Mouse (Mus musculus) cerebellum, adult 9-11 months (tissue): ENCODE measurements around the gene Csk.

Source experiments
- DNase-seq: peaks from one replicate; pipeline ENCODE4 v3.0.0; 2022

The Csk gene

GRCm38 (mm10) chr9:57656631-57657350 lies 3.4 kb upstream of the Csk start:
- DNase-seq = no peak

GRCm38 (mm10) chr9:57655749-57656148 lies 2.3 kb upstream of the Csk start:
- DNase-seq = peak; percentile 91

- no peak for DNase-seq
These were observed 1.5 kb upstream of the Csk start for GRCm38 (mm10) chr9:57654966-57655365.

- no peak for DNase-seq
These were observed 576 bp downstream of the Csk start for GRCm38 (mm10) chr9:57652855-57653254.

GRCm38 (mm10) chr9:57652351-57652750 lies 1.1 kb downstream of the Csk start:
- DNase-seq = no peak

- DNase-seq = peak; percentile 57
These were observed 2.6 kb downstream of the Csk start for GRCm38 (mm10) chr9:57650786-57651311.

- DNase-seq = no peak
These were observed 3.2 kb downstream of the Csk start for GRCm38 (mm10) chr9:57650130-57650785.

- no peak for DNase-seq
These were observed 5.9 kb downstream of the Csk start for GRCm38 (mm10) chr9:57647286-57648108.

GRCm38 (mm10) chr9:57646551-57647103 lies 6.8 kb downstream of the Csk start:
- no peak for DNase-seq

GRCm38 (mm10) chr9:57644944-57645893 lies 8.2 kb downstream of the Csk start:
- peak; percentile 91 for DNase-seq

- no peak for DNase-seq
These were observed 8.9 kb downstream of the Csk start for GRCm38 (mm10) chr9:57644442-57644943.

GRCm38 (mm10) chr9:57643856-57644180 lies 9.6 kb downstream of the Csk start:
- DNase-seq = no peak

- no peak for DNase-seq
These were observed 10.1 kb downstream of the Csk start for GRCm38 (mm10) chr9:57643169-57643855.

GRCm38 (mm10) chr9:57641775-57642550 lies 11.5 kb downstream of the Csk start:
- no peak for DNase-seq

- DNase-seq = no peak
These were observed 12.4 kb downstream of the Csk start for GRCm38 (mm10) chr9:57641022-57641421.

- DNase-seq = no peak
These were observed 13.0 kb downstream of the Csk start for GRCm38 (mm10) chr9:57640384-57640783.

- DNase-seq = no peak
These were observed 13.6 kb downstream of the Csk start for GRCm38 (mm10) chr9:57639661-57640328.

- no peak for DNase-seq
These were observed 14.6 kb downstream of the Csk start for GRCm38 (mm10) chr9:57638651-57639459.
